Comparison of ENCODE assay signal across 25 mouse cellular contexts in genomic region chr17:87554561-87554960, GRCm38 (mm10).
"Had no signal": no experiment of that assay in that cellular context is flagged by ENCODE, and none has a peak within 500 bp of the region (broad histone marks: within the 10 kb centered on the region; RNA-seq: fewer than 3 reads in every experiment).

No protein-coding gene starts in this region.

- H3K4me2 ChIP-seq: limb, embryonic 12.5 days; limb, embryonic 15.5 days; liver, embryonic 11.5 days; lung, embryonic 14.5 days; midbrain, embryonic 12.5 days; midbrain, embryonic 15.5 days; neural tube, embryonic 12.5 days; neural tube, embryonic 15.5 days had no signal

- DNase-seq: kidney, adult 2 months; kidney, postnatal 25 days; layer of hippocampus, adult 9-11 months; left cerebral cortex, postnatal 4 days; liver, postnatal 0 days; lung, embryonic 14.5 days; right cerebral cortex, adult 18-20 months; right cerebral cortex, postnatal 14 days; right cerebral cortex, postnatal 4 days; thymus, adult 2 months; thymus, postnatal 14 days; thymus, postnatal 4 days had no signal

- ATAC-seq: liver, postnatal 0 days; lung, postnatal 0 days; midbrain, embryonic 15.5 days had no signal

- H3K36me3 ChIP-seq: limb, embryonic 12.5 days; limb, embryonic 15.5 days; midbrain, embryonic 12.5 days; midbrain, embryonic 15.5 days; neural tube, embryonic 12.5 days; neural tube, embryonic 15.5 days had no signal

- H3K9ac ChIP-seq: limb, embryonic 12.5 days; limb, embryonic 15.5 days; liver, embryonic 14.5 days; liver, postnatal 0 days; lung, embryonic 14.5 days; midbrain, embryonic 12.5 days; midbrain, embryonic 15.5 days; neural tube, embryonic 12.5 days; neural tube, embryonic 15.5 days had no signal

- H3K27ac ChIP-seq: kidney, postnatal 0 days; layer of hippocampus, adult 2 months; limb, embryonic 12.5 days; limb, embryonic 15.5 days; liver, embryonic 14.5 days; macrophage; midbrain, embryonic 12.5 days; midbrain, embryonic 15.5 days; neural tube, embryonic 12.5 days; neural tube, embryonic 15.5 days; stomach, postnatal 0 days had no signal

- H3K4me3 ChIP-seq: layer of hippocampus, adult 2 months; limb, embryonic 12.5 days; limb, embryonic 15.5 days; midbrain, embryonic 12.5 days; midbrain, embryonic 15.5 days; neural tube, embryonic 12.5 days; neural tube, embryonic 15.5 days had no signal

- H3K4me1 ChIP-seq: limb, embryonic 15.5 days; midbrain, embryonic 15.5 days; neural tube, embryonic 12.5 days; neural tube, embryonic 15.5 days had no signal

- H3K27me3 ChIP-seq: limb, embryonic 12.5 days; limb, embryonic 15.5 days; midbrain, embryonic 15.5 days; neural tube, embryonic 12.5 days; neural tube, embryonic 15.5 days had no signal

- H3K9me3 ChIP-seq: limb, embryonic 12.5 days; limb, embryonic 15.5 days; midbrain, embryonic 12.5 days; midbrain, embryonic 15.5 days; neural tube, embryonic 12.5 days; neural tube, embryonic 15.5 days had no signal
